Mouse (Mus musculus): ENCODE data around the gene Ranbp3. TPM values are rescaled to one million over a fixed set of nuclear protein-coding genes. Genes with fewer than 3 reads are reported as not detected.

The Ranbp3 gene
- polyA plus RNA-seq, 1 experiment from 2014 or later: 86.5 TPM

GRCm38 (mm10) chr17:56634023-56634422 lies 39.1 kb upstream of the Ranbp3 start:
- Histone ChIP-seq H3K9me3 (ENCODE audit: control insufficient read depth, low read depth, low read length) (no peaks in the 10 kb centered on the region), H3K4me2 (replicated peaks; ENCODE audit: low read depth, low read length) (no peak overlapping the region), H3K4me1 (ENCODE audit: control insufficient read depth, insufficient read depth, low read length) (no peaks in the 10 kb centered on the region), H3K27ac (ENCODE audit: low read length) (no peak overlapping the region), H3K9ac (replicated peaks; ENCODE audit: low read depth, low read length) (no peak overlapping the region), H3K4me3 (ENCODE audit: low read depth, low read length) (no peak overlapping the region), H3K36me3 (ENCODE audit: control insufficient read depth, insufficient read depth, low read length) (no peaks in the 10 kb centered on the region), H3K27me3 (ENCODE audit: control insufficient read depth, insufficient read depth, low read length) (no peaks in the 10 kb centered on the region)
- 85% methylated on average over 6 of the region's 6 CpGs for WGBS
- no peak for ATAC-seq (ENCODE audit: insufficient number of reproducible peaks, insufficient read depth, low FRiP score, low read depth)

DNA sequence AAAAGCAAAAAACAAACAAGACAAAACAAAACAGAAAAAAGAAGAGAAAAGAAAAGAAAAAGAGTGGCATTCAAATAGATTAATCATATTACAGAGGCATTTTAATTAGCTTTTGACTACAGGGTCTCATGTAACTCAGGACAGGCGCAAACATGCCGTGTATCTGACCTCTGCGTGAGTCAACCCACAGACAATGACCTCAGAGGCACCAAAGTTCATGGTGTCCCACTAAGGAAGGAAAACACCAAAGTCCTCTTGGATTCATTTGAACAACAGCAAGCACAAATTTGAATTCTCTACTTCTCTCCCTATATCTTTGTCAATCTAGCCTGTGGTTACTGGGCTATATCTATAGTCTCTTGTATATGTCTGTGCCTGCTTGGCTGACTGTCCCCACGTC lies 29.9 kb upstream of the Ranbp3 start:
- H3K27me3 ChIP-seq (ENCODE audit: control insufficient read depth, insufficient read depth, low read length): no peaks in the 10 kb centered on the region
- no peaks in the 10 kb centered on the region for H3K4me1 ChIP-seq (ENCODE audit: control insufficient read depth, insufficient read depth, low read length)
- H3K9me3 ChIP-seq (ENCODE audit: control insufficient read depth, low read depth, low read length): no peaks in the 10 kb centered on the region
- no peak overlapping the region for H3K4me2 ChIP-seq (replicated peaks; ENCODE audit: low read depth, low read length)
- H3K4me3 ChIP-seq (ENCODE audit: low read depth, low read length): no peak overlapping the region
- no peak overlapping the region for H3K27ac ChIP-seq (ENCODE audit: low read length)
- H3K9ac ChIP-seq (replicated peaks; ENCODE audit: low read depth, low read length): no peak overlapping the region
- 78% methylated on average over 4 of the region's 4 CpGs for WGBS
- no peaks in the 10 kb centered on the region for H3K36me3 ChIP-seq (ENCODE audit: control insufficient read depth, insufficient read depth, low read length)
- no peak for ATAC-seq (ENCODE audit: insufficient number of reproducible peaks, insufficient read depth, low FRiP score, low read depth)

DNA sequence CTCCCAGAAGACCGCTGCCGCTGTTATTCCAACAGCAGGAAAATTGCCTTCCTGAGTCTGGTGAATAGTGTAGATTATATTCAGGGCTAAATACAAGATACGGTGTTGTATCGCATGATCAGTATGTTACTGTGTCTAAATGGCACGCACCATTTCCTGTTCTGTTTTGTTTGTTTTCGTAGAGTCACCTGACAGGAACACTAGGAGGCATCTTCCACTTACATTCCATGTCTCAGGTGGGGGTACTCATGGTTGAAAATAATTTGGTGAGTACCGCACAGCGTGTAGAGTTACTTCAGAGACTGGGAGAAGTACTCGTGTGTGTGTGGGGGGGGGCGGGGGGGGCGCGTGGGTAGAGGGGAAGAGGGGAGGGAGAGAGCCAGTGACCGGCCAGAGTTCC lies 25.5 kb upstream of the Ranbp3 start:
- Histone ChIP-seq H3K4me2 (replicated peaks; ENCODE audit: low read depth, low read length) (no peak overlapping the region), H3K9ac (replicated peaks; ENCODE audit: low read depth, low read length) (no peak overlapping the region), H3K4me1 (ENCODE audit: control insufficient read depth, insufficient read depth, low read length) (no peaks in the 10 kb centered on the region), H3K9me3 (ENCODE audit: control insufficient read depth, low read depth, low read length) (no peaks in the 10 kb centered on the region), H3K27ac (ENCODE audit: low read length) (no peak overlapping the region), H3K4me3 (ENCODE audit: low read depth, low read length) (no peak overlapping the region), H3K27me3 (ENCODE audit: control insufficient read depth, insufficient read depth, low read length) (no peaks in the 10 kb centered on the region), H3K36me3 (ENCODE audit: control insufficient read depth, insufficient read depth, low read length) (no peaks in the 10 kb centered on the region)
- WGBS: 58% methylated on average over 11 of the region's 13 CpGs
- ATAC-seq (ENCODE audit: insufficient number of reproducible peaks, insufficient read depth, low FRiP score, low read depth): no peak

- WGBS: 26% methylated on average over 10 of the region's 10 CpGs
- Histone ChIP-seq H3K4me1 (ENCODE audit: control insufficient read depth, insufficient read depth, low read length) (no peaks in the 10 kb centered on the region), H3K36me3 (ENCODE audit: control insufficient read depth, insufficient read depth, low read length) (no peaks in the 10 kb centered on the region), H3K4me2 (replicated peaks; ENCODE audit: low read depth, low read length) (no peak overlapping the region), H3K4me3 (ENCODE audit: low read depth, low read length) (no peak overlapping the region), H3K27me3 (ENCODE audit: control insufficient read depth, insufficient read depth, low read length) (no peaks in the 10 kb centered on the region), H3K9ac (replicated peaks; ENCODE audit: low read depth, low read length) (no peak overlapping the region), H3K27ac (ENCODE audit: low read length) (no peak overlapping the region), H3K9me3 (ENCODE audit: control insufficient read depth, low read depth, low read length) (no peaks in the 10 kb centered on the region)
- no peak for ATAC-seq (ENCODE audit: insufficient number of reproducible peaks, insufficient read depth, low FRiP score, low read depth)
Measured at GRCm38 (mm10) chr17:56651801-56652200, 21.3 kb upstream of the Ranbp3 start.

- Histone ChIP-seq H3K9ac (replicated peaks; ENCODE audit: low read depth, low read length) (no peak overlapping the region), H3K9me3 (ENCODE audit: control insufficient read depth, low read depth, low read length) (no peaks in the 10 kb centered on the region), H3K4me2 (replicated peaks; ENCODE audit: low read depth, low read length) (no peak overlapping the region), H3K36me3 (ENCODE audit: control insufficient read depth, insufficient read depth, low read length) (no peaks in the 10 kb centered on the region), H3K27ac (ENCODE audit: low read length) (no peak overlapping the region), H3K27me3 (ENCODE audit: control insufficient read depth, insufficient read depth, low read length) (no peaks in the 10 kb centered on the region), H3K4me3 (ENCODE audit: low read depth, low read length) (no peak overlapping the region), H3K4me1 (ENCODE audit: control insufficient read depth, insufficient read depth, low read length) (no peaks in the 10 kb centered on the region)
- no peak for ATAC-seq (ENCODE audit: insufficient number of reproducible peaks, insufficient read depth, low FRiP score, low read depth)
- WGBS: 66% methylated on average over 2 of the region's 2 CpGs
Measured at GRCm38 (mm10) chr17:56654771-56655170, 18.3 kb upstream of the Ranbp3 start.

- no peaks in the 10 kb centered on the region for H3K9me3 ChIP-seq (ENCODE audit: control insufficient read depth, low read depth, low read length)
- H3K9ac ChIP-seq (replicated peaks; ENCODE audit: low read depth, low read length): no peak overlapping the region
- no peak overlapping the region for H3K4me2 ChIP-seq (replicated peaks; ENCODE audit: low read depth, low read length)
- 71% methylated on average over 3 of the region's 3 CpGs for WGBS
- H3K4me1 ChIP-seq (ENCODE audit: control insufficient read depth, insufficient read depth, low read length): no peaks in the 10 kb centered on the region
- no peak overlapping the region for H3K4me3 ChIP-seq (ENCODE audit: low read depth, low read length)
- no peaks in the 10 kb centered on the region for H3K27me3 ChIP-seq (ENCODE audit: control insufficient read depth, insufficient read depth, low read length)
- H3K36me3 ChIP-seq (ENCODE audit: control insufficient read depth, insufficient read depth, low read length): no peaks in the 10 kb centered on the region
- H3K27ac ChIP-seq (ENCODE audit: low read length): no peak overlapping the region
- ATAC-seq (ENCODE audit: insufficient number of reproducible peaks, insufficient read depth, low FRiP score, low read depth): no peak
Measured at GRCm38 (mm10) chr17:56655311-56655710, 17.8 kb upstream of the Ranbp3 start.

GRCm38 (mm10) chr17:56656171-56656570 lies 16.9 kb upstream of the Ranbp3 start:
- WGBS: 77% methylated on average over 6 of the region's 6 CpGs
- Histone ChIP-seq H3K4me3 (ENCODE audit: low read depth, low read length) (no peak overlapping the region), H3K4me1 (ENCODE audit: control insufficient read depth, insufficient read depth, low read length) (no peaks in the 10 kb centered on the region), H3K9ac (replicated peaks; ENCODE audit: low read depth, low read length) (no peak overlapping the region), H3K27ac (ENCODE audit: low read length) (no peak overlapping the region), H3K9me3 (ENCODE audit: control insufficient read depth, low read depth, low read length) (no peaks in the 10 kb centered on the region), H3K4me2 (replicated peaks; ENCODE audit: low read depth, low read length) (no peak overlapping the region), H3K27me3 (ENCODE audit: control insufficient read depth, insufficient read depth, low read length) (no peaks in the 10 kb centered on the region), H3K36me3 (ENCODE audit: control insufficient read depth, insufficient read depth, low read length) (no peaks in the 10 kb centered on the region)
- ATAC-seq (ENCODE audit: insufficient number of reproducible peaks, insufficient read depth, low FRiP score, low read depth): no peak

- no peak for ATAC-seq (ENCODE audit: insufficient number of reproducible peaks, insufficient read depth, low FRiP score, low read depth)
- 0 out of 2 replicates have a peak overlapping the region, but pooled peaks have one; percentile 18 for H3K9ac ChIP-seq (replicated peaks; ENCODE audit: low read depth, low read length)
- H3K36me3 ChIP-seq (ENCODE audit: control insufficient read depth, insufficient read depth, low read length): no peaks in the 10 kb centered on the region
- H3K4me2 ChIP-seq (replicated peaks; ENCODE audit: low read depth, low read length): peak overlapping the region; percentile 27
- 58% methylated on average over 3 of the region's 3 CpGs for WGBS
- H3K27me3 ChIP-seq (ENCODE audit: control insufficient read depth, insufficient read depth, low read length): no peaks in the 10 kb centered on the region
- H3K4me3 ChIP-seq (ENCODE audit: low read depth, low read length): no peak overlapping the region
- no peaks in the 10 kb centered on the region for H3K9me3 ChIP-seq (ENCODE audit: control insufficient read depth, low read depth, low read length)
- H3K27ac ChIP-seq (ENCODE audit: low read length): no peak overlapping the region
- H3K4me1 ChIP-seq (ENCODE audit: control insufficient read depth, insufficient read depth, low read length): peaks cover 5% of the 10 kb centered on the region
Measured at GRCm38 (mm10) chr17:56663659-56664058, 9.4 kb upstream of the Ranbp3 start.

- Histone ChIP-seq H3K27ac (ENCODE audit: low read length) (no peak overlapping the region), H3K9ac (replicated peaks; ENCODE audit: low read depth, low read length) (0 out of 2 replicates have a peak overlapping the region, but pooled peaks have one; percentile 18), H3K4me2 (replicated peaks; ENCODE audit: low read depth, low read length) (peak overlapping the region; percentile 27), H3K4me3 (ENCODE audit: low read depth, low read length) (no peak overlapping the region), H3K27me3 (ENCODE audit: control insufficient read depth, insufficient read depth, low read length) (no peaks in the 10 kb centered on the region), H3K9me3 (ENCODE audit: control insufficient read depth, low read depth, low read length) (no peaks in the 10 kb centered on the region), H3K4me1 (ENCODE audit: control insufficient read depth, insufficient read depth, low read length) (peaks cover 5% of the 10 kb centered on the region), H3K36me3 (ENCODE audit: control insufficient read depth, insufficient read depth, low read length) (no peaks in the 10 kb centered on the region)
- WGBS: 5% methylated on average over 10 of the region's 10 CpGs
- ATAC-seq (ENCODE audit: insufficient number of reproducible peaks, insufficient read depth, low FRiP score, low read depth): peak; percentile 77
Measured at GRCm38 (mm10) chr17:56664333-56664732, 8.8 kb upstream of the Ranbp3 start.
